Mouse (Mus musculus) cerebellum, postnatal 4 days (tissue): ENCODE measurements around the gene Atp6v1b1.

Source experiments
- DNase-seq, 2 experiments: peaks; one replicate each; pipeline ENCODE4 v3.0.0; 2022; ENCODE audit warnings: low spot score in 2 of 2, mixed read lengths in 1 of 2

The Atp6v1b1 gene

GRCm38 (mm10) chr6:83742761-83743160 is at the start of gene Atp6v1b1:
TSS of gene Atp6v1b1 (plus strand) at chr6:83742990.
- DNase-seq: no peak

- DNase-seq: peak in 1 of 2 experiments; percentile 46
Measured at GRCm38 (mm10) chr6:83693835-83694234, 49.0 kb upstream of the Atp6v1b1 start.

- no peak for DNase-seq
Measured at GRCm38 (mm10) chr6:83695731-83696130, 47.1 kb upstream of the Atp6v1b1 start.

DNA sequence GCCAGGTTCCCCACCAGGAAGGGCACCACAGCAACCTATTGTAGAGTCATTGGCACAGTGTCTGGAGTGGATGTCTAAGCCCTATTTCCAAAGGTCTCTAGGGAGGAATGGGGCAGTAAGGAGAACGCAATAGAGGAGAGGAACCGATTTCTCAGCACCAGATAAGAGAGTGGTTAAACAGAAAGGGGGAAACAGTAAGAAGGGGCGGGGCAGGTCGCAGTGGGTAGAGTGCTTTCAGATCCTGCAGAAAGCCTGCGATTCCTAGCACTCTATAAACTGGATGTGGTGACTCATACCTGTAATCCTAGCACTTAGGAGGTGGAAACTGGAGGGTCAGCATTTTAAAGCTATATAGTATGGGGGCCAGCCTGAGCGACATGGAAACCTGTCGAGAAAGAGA is 46.1 kb upstream of the Atp6v1b1 start:
- no peak for DNase-seq

GRCm38 (mm10) chr6:83697932-83698331 is 44.9 kb upstream of the Atp6v1b1 start:
- no peak for DNase-seq

DNA sequence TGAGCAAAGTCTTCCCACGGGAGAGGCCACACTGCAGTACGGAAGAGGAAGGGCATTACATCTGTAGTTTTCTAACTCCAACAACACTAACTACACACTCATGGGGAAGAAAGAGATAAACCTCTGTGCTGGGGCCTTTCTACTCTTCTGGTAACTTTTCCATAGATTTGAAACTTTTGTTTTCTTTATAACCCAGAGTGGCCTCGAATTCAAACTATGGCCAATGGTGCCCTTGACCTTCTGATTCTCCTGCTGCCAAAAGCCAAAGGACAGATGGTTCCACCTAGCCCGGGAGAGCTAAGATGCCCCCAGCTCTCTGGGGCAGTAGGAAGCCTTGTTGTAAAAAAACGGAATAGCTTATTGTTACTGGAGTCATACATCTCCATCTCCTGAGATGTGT is 42.8 kb upstream of the Atp6v1b1 start:
- DNase-seq: no peak

- no peak for DNase-seq
Measured at GRCm38 (mm10) chr6:83701001-83701400, 41.8 kb upstream of the Atp6v1b1 start.

DNA sequence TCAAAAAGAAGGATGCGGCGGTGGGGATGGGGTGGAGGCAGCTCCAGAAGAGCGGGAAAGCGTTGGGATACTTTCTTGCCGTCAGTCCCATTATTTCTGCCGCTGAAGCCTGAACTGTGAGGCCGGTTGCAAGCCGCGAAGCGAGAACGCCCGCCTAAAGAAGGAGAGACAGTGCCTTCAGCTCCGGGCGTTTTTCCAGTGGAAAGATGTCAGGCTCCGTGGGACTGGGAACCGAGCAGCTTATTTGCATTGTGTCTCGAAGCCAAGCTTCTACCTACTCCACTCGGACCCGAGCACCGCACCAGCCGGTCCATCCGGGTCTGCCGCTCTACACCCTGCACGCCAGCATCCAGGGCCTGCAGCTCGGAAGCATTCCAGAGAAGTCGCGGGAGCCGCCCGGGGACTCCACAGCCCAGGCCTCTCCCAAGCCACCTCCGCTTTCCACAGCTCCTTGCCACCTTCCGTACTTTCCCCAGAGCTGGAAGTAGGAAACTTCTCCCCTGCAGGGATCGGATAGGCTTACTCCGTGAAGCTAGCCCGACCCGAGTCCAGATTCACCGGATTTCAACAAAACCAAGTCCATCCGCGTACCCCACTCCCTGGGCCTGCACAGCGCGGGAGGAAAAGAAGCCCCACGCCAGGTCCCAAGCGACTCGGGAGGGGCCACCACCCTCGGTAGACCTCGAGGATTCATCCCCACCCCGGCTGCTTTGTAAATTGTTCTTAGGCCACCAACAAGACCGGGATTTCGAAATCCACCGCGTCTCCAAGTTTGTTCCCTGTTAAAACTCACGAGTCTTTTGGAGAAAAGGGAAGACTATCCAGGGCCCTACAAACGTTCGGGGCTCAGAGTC is 40.4 kb upstream of the Atp6v1b1 start:
- DNase-seq: no peak

- no peak for DNase-seq
Measured at GRCm38 (mm10) chr6:83703000-83703721, 39.6 kb upstream of the Atp6v1b1 start.

DNA sequence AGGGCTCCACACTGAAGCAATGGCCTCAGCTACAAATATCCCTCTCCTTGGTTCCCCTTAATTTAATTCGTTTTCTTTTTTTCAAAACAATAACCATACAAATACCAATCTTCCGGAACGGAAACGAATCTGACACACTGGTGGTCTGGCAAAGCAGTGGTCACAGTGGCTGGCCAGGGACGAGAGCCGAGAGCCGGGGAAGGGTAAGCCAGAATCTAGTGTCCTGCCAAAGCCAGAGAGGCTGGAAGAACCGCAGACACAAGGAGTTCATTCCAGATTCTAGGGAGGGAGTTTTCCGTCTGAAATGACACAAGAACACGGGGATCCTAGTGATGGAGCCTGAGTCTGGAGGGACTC is 39.1 kb upstream of the Atp6v1b1 start:
- no peak for DNase-seq

DNA sequence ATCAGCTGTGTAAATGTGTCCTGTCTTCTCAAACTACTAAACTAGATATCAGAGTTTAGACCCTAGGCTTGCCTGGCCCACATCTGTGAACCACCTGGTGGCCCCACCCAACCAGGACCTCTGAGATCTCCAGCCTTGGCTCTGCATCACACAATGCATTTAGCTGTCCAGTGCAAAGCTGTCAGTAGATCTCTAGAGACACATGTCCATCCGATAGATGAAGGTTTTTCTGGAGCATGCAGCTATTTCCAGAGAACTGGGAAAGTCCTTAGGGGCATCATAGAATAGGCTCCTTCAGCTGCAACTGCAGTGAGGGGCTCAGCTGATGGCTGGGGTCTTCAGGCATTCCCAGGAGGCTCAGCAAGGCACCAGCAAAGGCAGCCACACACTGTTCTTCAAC is 38.5 kb upstream of the Atp6v1b1 start:
- DNase-seq: no peak

GRCm38 (mm10) chr6:83704701-83705100 is 38.1 kb upstream of the Atp6v1b1 start:
- no peak for DNase-seq

DNA sequence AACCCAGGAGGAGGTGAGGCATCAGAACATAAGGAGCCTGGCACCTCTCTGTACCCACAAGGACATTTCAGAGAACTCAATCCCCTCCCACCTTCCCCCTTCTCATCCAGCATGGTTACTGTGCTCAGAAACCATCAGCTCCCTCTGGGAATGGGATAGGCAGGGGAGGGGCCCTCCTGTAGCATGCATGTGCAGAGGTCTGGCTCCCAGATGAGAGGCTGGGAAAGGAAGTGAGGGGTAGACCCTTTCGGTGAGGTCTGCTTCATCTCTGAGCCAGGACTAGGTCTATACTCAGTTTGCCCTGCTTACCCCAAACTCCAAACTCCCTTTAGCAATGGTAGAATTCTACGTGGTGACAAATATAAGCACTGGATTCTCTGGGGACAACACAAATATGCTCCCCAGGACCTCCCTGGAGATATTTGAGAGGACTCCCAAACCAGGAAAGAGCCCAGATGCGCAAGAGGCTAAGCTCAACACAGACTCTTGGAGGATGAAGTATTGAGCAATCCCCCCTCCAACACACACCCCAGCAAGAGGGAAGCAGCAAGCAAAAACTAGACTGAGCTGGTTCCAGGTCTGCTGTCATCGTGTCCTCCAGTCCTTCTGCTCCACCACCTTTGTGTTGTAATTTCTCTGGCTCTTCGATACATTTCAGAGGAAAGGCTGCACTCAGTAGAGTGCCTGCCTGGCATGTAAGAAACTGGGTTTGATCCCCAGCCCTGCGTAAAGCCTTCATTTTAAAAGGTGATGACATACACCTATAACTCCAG is 34.9 kb upstream of the Atp6v1b1 start:
- DNase-seq: no peak

GRCm38 (mm10) chr6:83710361-83711066 is 32.3 kb upstream of the Atp6v1b1 start:
- DNase-seq: no peak

DNA sequence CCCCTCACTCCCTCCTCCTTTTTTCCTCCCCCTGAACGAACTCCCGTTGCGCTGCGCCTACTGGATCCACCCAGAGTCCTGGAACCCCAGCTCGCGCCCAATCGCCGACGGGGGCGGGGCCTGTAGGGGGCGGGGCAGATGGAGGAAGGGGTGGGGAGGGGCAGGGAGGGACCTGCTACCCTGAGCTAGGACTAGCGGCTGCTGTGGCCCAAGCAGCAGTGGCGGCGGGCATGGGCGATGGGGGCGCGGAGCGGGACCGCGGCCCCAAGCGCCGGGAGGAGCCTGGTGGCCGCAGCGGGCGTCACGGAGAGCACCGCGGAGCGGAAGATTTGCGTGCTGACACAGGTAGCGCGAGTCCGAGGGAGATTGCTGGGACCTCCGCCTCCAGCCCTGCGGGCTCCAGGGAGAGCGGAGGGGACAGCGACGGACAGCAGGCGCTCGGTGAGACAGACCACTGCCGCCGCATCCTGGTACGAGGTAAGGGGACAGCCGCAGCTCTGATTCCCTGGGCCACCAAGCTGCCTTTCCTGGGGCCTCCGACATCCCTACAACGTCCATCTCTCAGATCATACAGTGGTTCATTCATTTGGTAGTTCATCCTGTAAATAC is 31.6 kb upstream of the Atp6v1b1 start, which contains the start of gene Vax2:
Gene Vax2, plus strand, starts transcription at position 198 of the 609 bp plus-strand sequence.
- peak in 1 of 2 experiments; percentile 42 for DNase-seq

GRCm38 (mm10) chr6:83711725-83712475 is 30.9 kb upstream of the Atp6v1b1 start:
- no peak for DNase-seq

- DNase-seq: no peak
Measured at GRCm38 (mm10) chr6:83713271-83714136, 29.3 kb upstream of the Atp6v1b1 start.

DNA sequence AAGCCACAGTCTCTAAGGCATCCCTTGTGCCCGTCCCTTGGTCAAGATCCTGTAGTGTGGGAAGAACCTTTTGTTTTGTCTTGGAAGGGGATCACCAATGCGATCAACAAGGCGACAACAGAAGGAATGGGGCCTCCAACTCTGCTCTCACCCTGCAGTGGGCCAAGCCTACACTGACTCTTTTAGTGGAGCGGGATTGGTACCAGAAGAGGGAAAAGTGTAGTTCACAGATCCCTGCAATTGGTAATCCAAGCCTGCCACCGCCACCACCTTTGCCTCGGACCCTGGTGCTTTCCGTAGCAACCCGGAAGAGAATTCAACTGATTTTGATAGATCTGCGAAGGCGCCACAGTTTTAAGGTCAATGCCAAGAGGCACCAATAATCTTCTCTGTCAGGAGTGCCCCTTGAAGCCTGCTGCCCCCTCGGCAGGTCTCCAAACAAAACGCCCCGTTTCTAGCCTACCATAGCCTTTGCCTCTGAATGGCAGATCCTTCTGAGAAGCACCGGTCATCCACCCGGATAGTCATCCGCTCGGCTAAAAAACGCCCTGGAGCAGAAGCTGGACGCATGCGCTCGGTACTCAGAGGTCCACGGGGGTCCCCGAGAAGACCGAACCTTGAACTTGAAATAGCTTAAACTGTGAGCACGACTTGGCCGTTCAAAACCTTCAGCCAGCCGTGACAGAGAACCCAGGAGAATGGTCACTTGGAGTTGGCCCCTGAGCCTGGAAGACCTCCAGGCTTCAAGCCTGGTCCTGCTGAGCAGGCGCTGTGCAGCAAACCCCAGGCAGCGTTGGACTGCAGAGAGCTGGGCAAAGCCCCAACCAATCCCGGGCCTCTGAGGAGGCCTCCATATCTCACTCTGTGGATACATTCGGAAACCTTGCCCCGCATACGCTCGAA is 28.3 kb upstream of the Atp6v1b1 start:
- DNase-seq: peak in 1 of 2 experiments; percentile 30
